Mouse (Mus musculus) CH12.LX (cell line): ENCODE data around the gene Cited4. TPM values are rescaled to one million over a fixed set of nuclear protein-coding genes. Genes with fewer than 3 reads are reported as not detected.

Experiments
- DNase-seq: peaks from one replicate; pipeline ENCODE4 v3.0.0-alpha.2; 2013; ENCODE audit errors: extremely low read depth
- H3K27ac ChIP-seq: 2 replicates; pipeline ENCODE4 v1.5.1; 2012; ENCODE audit warnings: low read depth, mild to moderate bottlenecking, control low read depth, moderate library complexity; ENCODE audit not compliant: insufficient read depth
- H3K27me3 ChIP-seq: replicated peaks from 2 replicates; pipeline ENCODE3; 2012; ENCODE audit warnings: inconsistent platforms
- H3K36me3 ChIP-seq, 2 experiments: replicated peaks in 1 of 2; 2 replicates each; pipeline versions ENCODE3 to v1.6.1; 2012; ENCODE audit warnings: inconsistent platforms in 1 of 2, low read length in 1 of 2, mild to moderate bottlenecking in 1 of 2, mixed read lengths in 1 of 2, moderate library complexity in 1 of 2; ENCODE audit not compliant: control insufficient read depth in 1 of 2, insufficient read depth in 1 of 2
- H3K4me1 ChIP-seq, 2 experiments: 2 replicates each; pipeline ENCODE4 v1.6.1; 2012; ENCODE audit warnings: inconsistent platforms in 1 of 2, moderate library complexity in 1 of 2; ENCODE audit not compliant: insufficient read depth in 2 of 2, control insufficient read depth in 1 of 2
- H3K4me2 ChIP-seq: 2 replicates; pipeline ENCODE4 v1.6.1; 2012; ENCODE audit warnings: low read depth, mild to moderate bottlenecking, control low read depth; ENCODE audit not compliant: poor library complexity, insufficient read depth, severe bottlenecking
- H3K4me3 ChIP-seq, 3 experiments: fragments of 150-350 bp in 1 of 3; sonication (generic) in 1 of 3; replicated peaks in 1 of 3; 2 replicates each; pipeline versions ENCODE3 to v1.5.1; 2011 to 2012; ENCODE audit warnings: low read depth in 2 of 3, low read length in 2 of 3, mild to moderate bottlenecking in 2 of 3, moderate library complexity in 2 of 3, control low read depth in 1 of 3, improper control_type of control experiment in 1 of 3, inconsistent platforms in 1 of 3, mixed read lengths in 1 of 3; ENCODE audit not compliant: poor library complexity in 1 of 3
- H3K79me2 ChIP-seq: replicated peaks from 2 replicates; pipeline ENCODE4 v1.6.1; 2012; ENCODE audit warnings: mild to moderate bottlenecking, moderate library complexity; ENCODE audit not compliant: control insufficient read depth, poor library complexity, insufficient read depth, severe bottlenecking; ENCODE audit errors: extremely low read depth
- H3K9ac ChIP-seq: 2 replicates; pipeline ENCODE4 v1.6.1; 2012; ENCODE audit warnings: low read depth, mild to moderate bottlenecking, control low read depth, moderate library complexity; ENCODE audit not compliant: insufficient read depth
- H3K9me3 ChIP-seq: replicated peaks from 2 replicates; pipeline ENCODE3; 2012; ENCODE audit warnings: low read length, inconsistent platforms, mixed read lengths
- BHLHE40 ChIP-seq: IDR thresholded peaks from 2 replicates; pipeline ENCODE4 v1.6.1; 2011; ENCODE audit warnings: mild to moderate bottlenecking, low read depth, low read length, improper control_type of control experiment
- CHD1 ChIP-seq: IDR thresholded peaks from 2 replicates; pipeline ENCODE4 v1.6.1; 2012; ENCODE audit warnings: low read depth, low read length, improper control_type of control experiment, inconsistent platforms
- E2F4 ChIP-seq: IDR thresholded peaks from 2 replicates; pipeline ENCODE4 v1.6.1; 2011; ENCODE audit warnings: low read depth, low read length, improper control_type of control experiment; ENCODE audit not compliant: insufficient replicate concordance
- ETS1 ChIP-seq: conservative IDR thresholded peaks from 2 replicates; pipeline ENCODE4 v1.6.1; 2012; ENCODE audit warnings: low read depth, mild to moderate bottlenecking, inconsistent platforms, low read length, improper control_type of control experiment, moderate library complexity
- HCFC1 ChIP-seq: IDR thresholded peaks from 2 replicates; pipeline ENCODE4 v1.6.1; 2012; ENCODE audit warnings: low read depth, mild to moderate bottlenecking, inconsistent platforms, low read length, improper control_type of control experiment
- KAT2A ChIP-seq: IDR thresholded peaks from 2 replicates; pipeline ENCODE4 v1.6.1; 2012; ENCODE audit warnings: low read length, improper control_type of control experiment, inconsistent platforms; ENCODE audit not compliant: insufficient replicate concordance
- MAFK ChIP-seq: IDR thresholded peaks from 2 replicates; pipeline ENCODE4 v1.6.1; 2011; ENCODE audit warnings: low read length, improper control_type of control experiment; ENCODE audit not compliant: insufficient replicate concordance
- MAX ChIP-seq: IDR thresholded peaks from 2 replicates; pipeline ENCODE4 v1.6.1; 2011; ENCODE audit warnings: low read length, improper control_type of control experiment
- MXI1 ChIP-seq: IDR thresholded peaks from 2 replicates; pipeline ENCODE4 v1.6.1; 2011; ENCODE audit warnings: mild to moderate bottlenecking, low read depth, low read length, improper control_type of control experiment
- PAX5 ChIP-seq: IDR thresholded peaks from 2 replicates; pipeline ENCODE4 v1.6.1; 2012; ENCODE audit warnings: low read length, inconsistent platforms, mixed read lengths
- POLR2A ChIP-seq: IDR thresholded peaks from 2 replicates; pipeline ENCODE4 v1.6.1; 2011; ENCODE audit warnings: low read depth, mild to moderate bottlenecking, improper control_type of control experiment, low read length
- POLR2AphosphoS2 ChIP-seq: IDR thresholded peaks from 2 replicates; pipeline ENCODE4 v1.6.1; 2011; ENCODE audit warnings: low read depth, low read length, improper control_type of control experiment
- RAD21 ChIP-seq: IDR thresholded peaks from 2 replicates; pipeline ENCODE4 v1.6.1; 2011; ENCODE audit warnings: low read depth, mild to moderate bottlenecking, low read length, improper control_type of control experiment, moderate library complexity
- SIN3A ChIP-seq: IDR thresholded peaks from 2 replicates; pipeline ENCODE4 v1.6.1; 2012; ENCODE audit warnings: low read length, improper control_type of control experiment, inconsistent platforms
- TBP ChIP-seq: conservative IDR thresholded peaks from 2 replicates; pipeline ENCODE4 v1.6.1; 2011; ENCODE audit warnings: low read depth, low read length, improper control_type of control experiment
- UBTF ChIP-seq: IDR thresholded peaks from 2 replicates; pipeline ENCODE4 v1.6.1; 2012; ENCODE audit warnings: low read depth, mild to moderate bottlenecking, inconsistent platforms, low read length, improper control_type of control experiment, moderate library complexity
- USF1 ChIP-seq: IDR thresholded peaks from 2 replicates; pipeline ENCODE4 v1.6.1; 2014; ENCODE audit warnings: low read depth, mild to moderate bottlenecking, inconsistent platforms, low read length, improper control_type of control experiment
- ZKSCAN1 ChIP-seq: IDR thresholded peaks from 2 replicates; pipeline ENCODE4 v1.6.1; 2012; ENCODE audit warnings: low read depth, inconsistent platforms, low read length, improper control_type of control experiment, borderline replicate concordance
- ZNF384 ChIP-seq: IDR thresholded peaks from 2 replicates; pipeline ENCODE4 v1.6.1; 2012; ENCODE audit warnings: low read depth, low read length, improper control_type of control experiment, inconsistent platforms
- dilution Hi-C: fragments of 300-500 bp; cut with MboI; formaldehyde crosslinking; loops from 2 replicates; pipeline ENCODE4 v1.14.3; 2020; ENCODE audit warnings: low sequenced_read_pairs; ENCODE audit not compliant: extremely low pct_unique_long_range_greater_than_20kb, extremely low pct_ligation_motif_present
- in situ Hi-C: fragments of 300-500 bp; cut with MboI; formaldehyde crosslinking; loops from 3 replicates; pipeline ENCODE4 v1.14.3; 2019; ENCODE audit warnings: low sequenced_read_pairs, low pct_ligation_motif_present, low pct_unique_long_range_greater_than_20kb, mixed read lengths
- polyA plus RNA-seq: library from polyadenylated mRNA; unstranded; fragments of >175 nt; gene quantifications from 2 replicates; pipeline ENCODE4 v1.2.1, GENCODE M21; 2012; ENCODE audit warnings: low read depth; ENCODE audit not compliant: insufficient read length
- total RNA-seq, 2 experiments: library from RNA; depleted of rRNA; stranded (reverse); fragments of 300-350 nt in 1 of 2; fragments of >200 nt in 1 of 2; gene quantifications; 2 replicates each; pipeline ENCODE4 v1.2.3; 2012 to 2014

Cited4 gene
- total and polyA plus RNA-seq, 3 experiments = 0.25 to 0.36 TPM; not detected in 1

GRCm38 (mm10) chr4:120683278-120683997 lies 17.1 kb downstream of the Cited4 start:
- Histone ChIP-seq H3K79me2 (no peaks in the 10 kb centered on the region), H3K4me3 (no peak overlapping the region), H3K4me1 (0 out of 4 replicates have a peak, but pooled peaks cover 0 to 2% of the 10 kb centered on the region in 2 experiments), H3K4me2 (no peak overlapping the region), H3K27me3 (no peaks in the 10 kb centered on the region), H3K9ac (no peak overlapping the region), H3K9me3 (no peaks in the 10 kb centered on the region), H3K36me3 (no peaks in the 10 kb centered on the region), H3K27ac (no peak overlapping the region)
- in situ Hi-C loops (loop anchor here (5.0 to 25.0 kb wide), 3 partner anchors 71 to 296 kb away; no protein-coding TSS in a partner anchor), dilution Hi-C loops (no loop called here)
- no peak for DNase-seq
- no peak for TF ChIP-seq CHD1
- TF ChIP-seq ZKSCAN1 = no peak

- Histone ChIP-seq H3K4me2 (no peak overlapping the region), H3K4me3 (no peak overlapping the region), H3K4me1 (0 out of 4 replicates have a peak, but pooled peaks cover 0 to 2% of the 10 kb centered on the region in 2 experiments), H3K27me3 (peaks cover 7% of the 10 kb centered on the region), H3K9ac (no peak overlapping the region), H3K79me2 (no peaks in the 10 kb centered on the region), H3K9me3 (no peaks in the 10 kb centered on the region), H3K36me3 (no peaks in the 10 kb centered on the region), H3K27ac (no peak overlapping the region)
- in situ Hi-C loops = loop anchor here (10.0 to 25.0 kb wide), 2 partner anchors 68 to 300 kb away; no protein-coding TSS in a partner anchor
- dilution Hi-C loops = no loop called here
- no peak for TF ChIP-seq KAT2A
- TF ChIP-seq E2F4 = no peak
- no peak for TF ChIP-seq ETS1
- TF ChIP-seq UBTF = no peak
- no peak for TF ChIP-seq BHLHE40
- no peak for TF ChIP-seq ZNF384
- no peak for TF ChIP-seq HCFC1
- TF ChIP-seq TBP = no peak
- no peak for TF ChIP-seq POLR2A
- no peak for TF ChIP-seq CHD1
- TF ChIP-seq MAX = no peak
- no peak for TF ChIP-seq POLR2AphosphoS2
- no peak for TF ChIP-seq USF1
- TF ChIP-seq RAD21 = no peak
- no peak for TF ChIP-seq MAFK
- no peak for TF ChIP-seq ZKSCAN1
- no peak for TF ChIP-seq PAX5
- TF ChIP-seq SIN3A = no peak
- no peak for TF ChIP-seq MXI1
- DNase-seq = no peak
Measured at GRCm38 (mm10) chr4:120687282-120687681, 20.9 kb downstream of the Cited4 start.
